Mouse (Mus musculus) left cerebral cortex, adult 18-20 months (tissue): Measurements from ENCODE around the gene Gcdh. TPM values are rescaled to one million over a fixed set of nuclear protein-coding genes. Genes with fewer than 3 reads are reported as not detected.

Source experiments
- DNase-seq, 2 experiments: peaks; one replicate each; pipeline ENCODE4 v3.0.0; 2021 to 2022; ENCODE audit warnings: low spot score in 2 of 2, mixed read lengths in 1 of 2
- microRNA-seq, 2 experiments: library from miRNA; unstranded; fragments of <30 nt; microRNA quantifications; one replicate each; pipeline ENCODE4 v1.2.0; 2021
- total RNA-seq, 2 experiments: library from RNA; stranded (reverse); gene quantifications; 2 replicates each; pipeline ENCODE4 v1.2.3; 2021

Gcdh gene
- total RNA-seq, 2 experiments from 2014 or later: 34.8 to 39.1 TPM

- no peak for DNase-seq
Observed at GRCm38 (mm10) chr8:84837149-84837911, 56.4 kb downstream of the Gcdh start.

Small RNA genes within 50 kb of the gene (microRNA-seq; reads per million reads assigned to microRNA genes)
- 2.5 to 3.2 reads per million in 2 experiments for gene Gm24197
- 8.7 to 12.3 reads per million in 2 experiments for gene Mir7069

Other genes starting within 250 kb of the Gcdh start
- gene Ier2, start 231.1 kb downstream of the Gcdh start, total RNA-seq: 10 to 100 TPM; 15.5 to 19.9 TPM
- gene Trmt1, start 207.6 kb downstream of the Gcdh start, total RNA-seq: 100 to 1,000 TPM in 1 of 2 experiments, 10 to 100 TPM in 1; 99.1 to 101 TPM
- 10 to 100 TPM; 93.7 to 99.0 TPM for gene Nacc1, start 206.1 kb downstream of the Gcdh start, total RNA-seq
- gene Lyl1, start 192.5 kb downstream of the Gcdh start, total RNA-seq: 1 to 10 TPM; 2.6 TPM
- gene G430095P16Rik, start 170.9 kb downstream of the Gcdh start, total RNA-seq: not detected
- gene Nfix, start 93.6 kb downstream of the Gcdh start, total RNA-seq: 100 to 1,000 TPM; 291 to 300 TPM
- 10 to 100 TPM; 10.2 to 10.8 TPM for gene Dand5, start 71.1 kb downstream of the Gcdh start, total RNA-seq
- 10 to 100 TPM; 26.6 to 28.5 TPM for gene Gadd45gip1, start 62.4 kb downstream of the Gcdh start, total RNA-seq
- 10 to 100 TPM; 78.9 to 79.8 TPM for gene Rad23a, start 53.3 kb downstream of the Gcdh start, total RNA-seq
- gene Calr, start 47.0 kb downstream of the Gcdh start, total RNA-seq: 100 to 1,000 TPM; 456 to 475 TPM
- gene Farsa, start 36.9 kb downstream of the Gcdh start, total RNA-seq: 10 to 100 TPM; 45.8 to 48.2 TPM
- 1 to 10 TPM; 6.7 to 8.4 TPM for gene Syce2, start 21.8 kb downstream of the Gcdh start, total RNA-seq
- gene Klf1, start 8.0 kb upstream of the Gcdh start, total RNA-seq: under 1 TPM in 1 of 2 experiments, not detected in 1; 0.28 TPM
- gene Dnase2a, start 14.6 kb upstream of the Gcdh start, total RNA-seq: 1 to 10 TPM; 3.2 to 3.7 TPM
- gene Mast1, start 43.4 kb upstream of the Gcdh start, total RNA-seq: 10 to 100 TPM; 75.6 to 83.6 TPM
- 1 to 10 TPM in 1 of 2 experiments, under 1 TPM in 1; 0.91 to 1.3 TPM for gene Rtbdn, start 53.1 kb upstream of the Gcdh start, total RNA-seq
- not detected for gene Gm49661, start 75.5 kb upstream of the Gcdh start, total RNA-seq
- gene Prdx2, start 75.7 kb upstream of the Gcdh start, total RNA-seq: 100 to 1,000 TPM; 338 to 344 TPM
- gene Rnaseh2a, start 75.8 kb upstream of the Gcdh start, total RNA-seq: 10 to 100 TPM; 45.8 to 59.8 TPM
- 100 to 1,000 TPM; 119 to 130 TPM for gene Junb, start 84.8 kb upstream of the Gcdh start, total RNA-seq
- gene Hook2, start 96.7 kb upstream of the Gcdh start, total RNA-seq: 1 to 10 TPM; 9.6 to 9.7 TPM
- not detected for gene Best2, start 120.6 kb upstream of the Gcdh start, total RNA-seq
- gene Asna1, start 131.4 kb upstream of the Gcdh start, total RNA-seq: 100 to 1,000 TPM; 130 to 138 TPM
- gene Trir, start 132.9 kb upstream of the Gcdh start, total RNA-seq: 100 to 1,000 TPM; 129 to 134 TPM
- 100 to 1,000 TPM; 171 to 176 TPM for gene Tnpo2, start 143.0 kb upstream of the Gcdh start, total RNA-seq
- gene Fbxw9, start 166.1 kb upstream of the Gcdh start, total RNA-seq: 10 to 100 TPM; 16.2 to 17.5 TPM
- gene Gm5741, start 174.1 kb upstream of the Gcdh start, total RNA-seq: not detected
- gene Dhps, start 177.8 kb upstream of the Gcdh start, total RNA-seq: 10 to 100 TPM; 63.8 to 68.7 TPM
- gene Wdr83os, start 186.8 kb upstream of the Gcdh start, total RNA-seq: 10 to 100 TPM; 58.4 to 64.3 TPM
- gene Wdr83, start 187.4 kb upstream of the Gcdh start, total RNA-seq: 10 to 100 TPM; 24.3 to 24.5 TPM
- gene Man2b1, start 189.3 kb upstream of the Gcdh start, total RNA-seq: 10 to 100 TPM; 30.8 to 36.9 TPM
- 1 to 10 TPM; 7.8 to 8.8 TPM for gene Zfp791, start 229.2 kb upstream of the Gcdh start, total RNA-seq